Mouse (Mus musculus) erythroblast, embryonic 14.5 days (primary cell): ENCODE measurements around the gene Prss46. TPM values are rescaled to one million over a fixed set of nuclear protein-coding genes. Genes with fewer than 3 reads are reported as not detected.

Experiments used
- H3K27me3 ChIP-seq: 2 replicates; pipeline ENCODE4 v1.6.1; 2012; ENCODE audit warnings: inconsistent platforms; ENCODE audit not compliant: control insufficient read depth
- H3K36me3 ChIP-seq: 2 replicates; pipeline ENCODE4 v1.6.1; 2012; ENCODE audit warnings: mild to moderate bottlenecking, inconsistent platforms; ENCODE audit not compliant: control insufficient read depth
- H3K4me1 ChIP-seq: 2 replicates; pipeline ENCODE4 v1.6.1; 2012; ENCODE audit warnings: inconsistent platforms; ENCODE audit not compliant: control insufficient read depth
- H3K4me3 ChIP-seq: replicated peaks from 2 replicates; pipeline ENCODE3; 2012; ENCODE audit warnings: moderate library complexity, mild to moderate bottlenecking, inconsistent platforms
- H3K9me3 ChIP-seq: 2 replicates; pipeline ENCODE4 v1.6.1; 2012; ENCODE audit warnings: low read length, inconsistent platforms, mixed read lengths; ENCODE audit not compliant: control insufficient read depth
- GATA1 ChIP-seq: IDR thresholded peaks from 2 replicates; pipeline ENCODE4 v1.6.1; 2012; ENCODE audit warnings: low read length, inconsistent platforms, mixed read lengths
- TAL1 ChIP-seq: IDR thresholded peaks from 3 replicates; pipeline ENCODE4 v1.6.1; 2012; ENCODE audit warnings: low read length, inconsistent platforms, mixed read lengths
- polyA plus RNA-seq: library from polyadenylated mRNA; stranded (reverse); fragments of >175 nt; gene quantifications from 2 replicates; pipeline ENCODE4 v1.2.3, GENCODE M21; 2012

Gene Prss46
- polyA plus RNA-seq, 1 experiment, result not detected

- TF ChIP-seq TAL1 (no peak), GATA1 (no peak)
- Histone ChIP-seq H3K4me3 (no peak overlapping the region), H3K9me3 (no peaks in the 10 kb centered on the region), H3K27me3 (no peaks in the 10 kb centered on the region), H3K36me3 (peaks cover 5% of the 10 kb centered on the region; the same call in 1 of the 2 replicates), H3K4me1 (peaks cover 2% of the 10 kb centered on the region; the same call in 1 of the 2 replicates)
Measured at GRCm38 (mm10) chr9:110890026-110890783, 45.9 kb downstream of the Prss46 start.

- Histone ChIP-seq H3K27me3 (no peaks in the 10 kb centered on the region), H3K4me1 (peaks cover 2% of the 10 kb centered on the region; the same call in 1 of the 2 replicates), H3K9me3 (no peaks in the 10 kb centered on the region), H3K4me3 (no peak overlapping the region), H3K36me3 (peaks cover 5% of the 10 kb centered on the region; the same call in 1 of the 2 replicates)
- TF ChIP-seq GATA1 (no peak), TAL1 (no peak)
Measured at GRCm38 (mm10) chr9:110891077-110891828, 46.9 kb downstream of the Prss46 start.

GRCm38 (mm10) chr9:110892552-110892951, 48.2 kb downstream of the Prss46 start:
- H3K36me3 ChIP-seq, result peaks cover 5% of the 10 kb centered on the region; the same call in 1 of the 2 replicates
- TF ChIP-seq GATA1 (no peak), TAL1 (no peak)
- H3K4me3 ChIP-seq, result no peak overlapping the region
- H3K27me3 ChIP-seq, result no peaks in the 10 kb centered on the region
- H3K4me1 ChIP-seq, result peaks cover 2% of the 10 kb centered on the region; the same call in 1 of the 2 replicates
- H3K9me3 ChIP-seq, result no peaks in the 10 kb centered on the region

GRCm38 (mm10) chr9:110893429-110893828, 49.1 kb downstream of the Prss46 start:
- Histone ChIP-seq H3K36me3 (peaks cover 7% of the 10 kb centered on the region; the same call in 1 of the 2 replicates), H3K4me3 (no peak overlapping the region), H3K9me3 (no peaks in the 10 kb centered on the region), H3K27me3 (no peaks in the 10 kb centered on the region), H3K4me1 (peaks cover 2% of the 10 kb centered on the region; the same call in 1 of the 2 replicates)
- no peak for TF ChIP-seq GATA1
- TF ChIP-seq TAL1, result no peak

GRCm38 (mm10) chr9:110895507-110895906, 51.2 kb downstream of the Prss46 start:
- peaks cover 4% of the 10 kb centered on the region; the same call in 1 of the 2 replicates for H3K36me3 ChIP-seq
- H3K9me3 ChIP-seq, result no peaks in the 10 kb centered on the region
- no peak overlapping the region for H3K4me3 ChIP-seq
- no peak for TF ChIP-seq GATA1
- no peak for TF ChIP-seq TAL1
- no peaks in the 10 kb centered on the region; the same call in 1 of the 2 replicates for H3K4me1 ChIP-seq
- no peaks in the 10 kb centered on the region for H3K27me3 ChIP-seq

- no peak for TF ChIP-seq TAL1
- no peak for TF ChIP-seq GATA1
- Histone ChIP-seq H3K9me3 (no peaks in the 10 kb centered on the region), H3K4me1 (no peaks in the 10 kb centered on the region), H3K27me3 (no peaks in the 10 kb centered on the region), H3K4me3 (no peak overlapping the region), H3K36me3 (peaks cover 4% of the 10 kb centered on the region; the same call in 1 of the 2 replicates)
Measured at GRCm38 (mm10) chr9:110895994-110896393, 51.7 kb downstream of the Prss46 start.

- peaks cover 4% of the 10 kb centered on the region; the same call in 1 of the 2 replicates for H3K36me3 ChIP-seq
- no peak overlapping the region for H3K4me3 ChIP-seq
- no peak for TF ChIP-seq GATA1
- TF ChIP-seq TAL1, result no peak
- no peaks in the 10 kb centered on the region for H3K9me3 ChIP-seq
- H3K4me1 ChIP-seq, result no peaks in the 10 kb centered on the region
- H3K27me3 ChIP-seq, result no peaks in the 10 kb centered on the region
Measured at GRCm38 (mm10) chr9:110896595-110896994, 52.3 kb downstream of the Prss46 start.

- no peak overlapping the region for H3K4me3 ChIP-seq
- no peaks in the 10 kb centered on the region for H3K27me3 ChIP-seq
- H3K36me3 ChIP-seq, result peaks cover 2% of the 10 kb centered on the region; the same call in 1 of the 2 replicates
- H3K4me1 ChIP-seq, result no peaks in the 10 kb centered on the region
- TF ChIP-seq GATA1 (no peak), TAL1 (no peak)
- H3K9me3 ChIP-seq, result no peaks in the 10 kb centered on the region
Measured at GRCm38 (mm10) chr9:110899451-110900008, 55.2 kb downstream of the Prss46 start.

GRCm38 (mm10) chr9:110901204-110901603, 56.9 kb downstream of the Prss46 start:
- Histone ChIP-seq H3K27me3 (no peaks in the 10 kb centered on the region), H3K36me3 (peaks cover 2% of the 10 kb centered on the region; the same call in 1 of the 2 replicates), H3K4me1 (no peaks in the 10 kb centered on the region), H3K9me3 (no peaks in the 10 kb centered on the region), H3K4me3 (no peak overlapping the region)
- TF ChIP-seq GATA1 (no peak), TAL1 (no peak)
